Mouse (Mus musculus): Measurements from ENCODE around the gene Opcml. TPM values are rescaled to one million over a fixed set of nuclear protein-coding genes. Genes with fewer than 3 reads are reported as not detected.

The Opcml gene
- polyA plus RNA-seq, 1 experiment from 2014 or later = 4.9 TPM

DNA sequence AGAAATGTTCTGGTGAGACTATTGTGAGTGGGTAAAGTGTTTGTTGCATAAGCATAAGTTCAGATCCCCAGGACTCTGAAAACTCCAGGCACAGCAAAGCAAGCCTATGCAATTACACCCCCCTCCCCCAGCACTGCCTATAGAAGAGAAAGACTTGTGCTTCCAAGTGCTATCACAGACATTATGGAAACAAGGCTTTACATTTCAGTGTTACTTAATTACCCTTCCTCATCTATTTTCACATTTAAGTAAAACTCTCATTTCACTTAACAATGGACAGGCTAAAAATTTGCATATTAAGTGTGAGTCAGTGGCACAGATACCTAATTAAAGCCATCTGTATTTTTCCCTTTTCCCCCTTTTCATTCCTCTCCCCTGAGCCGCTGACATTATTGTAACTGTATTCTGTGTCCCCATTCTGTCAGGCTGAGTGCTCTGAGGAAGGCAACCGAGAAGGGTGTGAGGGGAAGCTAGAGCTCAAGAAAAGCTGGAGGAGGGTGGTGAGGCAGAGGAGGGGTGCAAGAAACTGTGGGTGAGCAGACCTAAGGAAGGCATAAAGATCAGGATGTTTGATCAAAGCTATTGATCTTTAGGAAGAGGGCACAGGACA is 1055.5 kb downstream of the Opcml start:
- H3K4me3 ChIP-seq = no peak overlapping the region
- H3K36me3 ChIP-seq = no peaks in the 10 kb centered on the region
- no peak overlapping the region for H3K4me2 ChIP-seq (replicated peaks)
- H3K9ac ChIP-seq = no peak overlapping the region
- no peaks in the 10 kb centered on the region for H3K27me3 ChIP-seq
- H3K9me3 ChIP-seq = no peaks in the 10 kb centered on the region
- H3K27ac ChIP-seq = no peak overlapping the region
- ATAC-seq (ENCODE audit: low FRiP score, low read depth) = no peak
- 36% methylated on average over 2 of the region's 2 CpGs for WGBS
- H3K4me1 ChIP-seq = no peaks in the 10 kb centered on the region

DNA sequence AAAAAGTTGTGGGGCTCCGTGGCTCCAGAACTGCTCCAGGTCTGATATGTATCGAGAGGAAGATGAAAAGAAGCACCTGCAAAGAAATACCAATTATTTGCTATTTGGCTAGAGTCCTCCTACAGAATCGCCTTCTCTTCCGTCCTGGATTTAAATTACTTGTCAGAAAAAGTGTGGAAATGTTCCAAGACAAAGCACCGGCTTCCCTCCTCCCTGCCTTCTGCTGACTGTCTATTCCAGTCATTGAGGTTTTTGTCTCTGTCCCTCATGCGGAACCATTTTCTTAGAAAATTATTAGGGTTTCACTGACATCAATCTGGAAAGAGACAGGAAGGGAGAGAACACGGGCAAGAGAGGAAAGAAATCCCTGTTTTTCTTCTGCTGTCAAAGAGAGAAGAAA is 1065.3 kb downstream of the Opcml start:
- H3K9me3 ChIP-seq = no peaks in the 10 kb centered on the region
- H3K4me1 ChIP-seq = no peaks in the 10 kb centered on the region
- H3K27me3 ChIP-seq = peaks cover 16% of the 10 kb centered on the region
- no peak overlapping the region for H3K4me3 ChIP-seq
- H3K36me3 ChIP-seq = no peaks in the 10 kb centered on the region
- ATAC-seq (ENCODE audit: low FRiP score, low read depth) = no peak
- no peak overlapping the region for H3K27ac ChIP-seq
- no peak overlapping the region for H3K4me2 ChIP-seq (replicated peaks)
- no peak overlapping the region for H3K9ac ChIP-seq
- WGBS = 72% methylated on average over 7 of the region's 7 CpGs

DNA sequence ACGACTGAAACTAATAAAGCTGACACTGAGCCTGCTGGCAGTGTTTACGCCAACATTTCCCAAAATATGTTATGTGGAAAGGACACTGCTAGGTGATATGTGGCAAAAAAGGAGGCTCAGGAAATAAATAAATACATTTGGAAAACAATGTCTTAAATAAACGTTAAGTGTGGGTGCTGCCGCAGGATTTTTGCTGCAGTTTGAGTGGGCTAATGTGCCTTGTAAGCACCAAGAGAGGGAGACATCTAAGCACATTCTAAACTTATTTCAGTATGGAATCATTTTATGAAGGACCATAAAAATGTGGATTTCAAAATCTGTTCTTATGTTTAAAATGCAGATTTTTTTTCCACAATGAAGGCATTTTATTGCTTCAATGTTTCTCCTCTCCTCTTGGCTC is 1071.4 kb downstream of the Opcml start:
- H3K9me3 ChIP-seq = no peaks in the 10 kb centered on the region
- H3K4me1 ChIP-seq = peaks cover 4% of the 10 kb centered on the region; the same call in 1 of the 2 replicates
- 63% methylated on average over 4 of the region's 4 CpGs for WGBS
- ATAC-seq (ENCODE audit: low FRiP score, low read depth) = no peak
- peaks cover 14% of the 10 kb centered on the region for H3K27me3 ChIP-seq
- no peaks in the 10 kb centered on the region for H3K36me3 ChIP-seq
- H3K4me2 ChIP-seq (replicated peaks) = no peak overlapping the region
- no peak overlapping the region for H3K4me3 ChIP-seq
- H3K27ac ChIP-seq = no peak overlapping the region
- no peak overlapping the region for H3K9ac ChIP-seq

DNA sequence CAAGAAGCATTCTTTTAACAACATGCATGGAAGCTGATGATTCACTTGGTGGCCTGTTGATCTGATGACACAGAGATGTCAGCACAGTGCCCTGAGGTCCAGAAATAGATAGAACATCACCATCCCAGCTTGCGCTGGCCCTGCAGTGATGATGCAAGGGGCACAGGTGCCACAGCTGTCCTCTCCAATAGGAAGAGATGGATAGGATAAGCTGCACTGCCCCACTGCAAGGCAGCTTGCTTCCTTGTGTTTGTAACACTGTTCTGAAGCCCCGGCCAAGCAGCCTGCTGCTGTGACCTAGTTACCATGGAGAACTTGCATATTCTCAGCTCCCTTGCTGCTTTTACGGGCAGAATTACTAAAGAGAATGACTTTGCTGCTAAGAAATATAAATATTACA is 1076.7 kb downstream of the Opcml start:
- H3K27me3 ChIP-seq = no peaks in the 10 kb centered on the region
- no peak overlapping the region for H3K9ac ChIP-seq
- H3K9me3 ChIP-seq = no peaks in the 10 kb centered on the region
- H3K4me3 ChIP-seq = no peak overlapping the region
- H3K4me1 ChIP-seq = no peaks in the 10 kb centered on the region
- no peak for ATAC-seq (ENCODE audit: low FRiP score, low read depth)
- H3K36me3 ChIP-seq = no peaks in the 10 kb centered on the region
- no peak overlapping the region for H3K4me2 ChIP-seq (replicated peaks)
- no peak overlapping the region for H3K27ac ChIP-seq
- 80% methylated on average over 3 of the region's 3 CpGs for whole genome bisulfite sequencing

DNA sequence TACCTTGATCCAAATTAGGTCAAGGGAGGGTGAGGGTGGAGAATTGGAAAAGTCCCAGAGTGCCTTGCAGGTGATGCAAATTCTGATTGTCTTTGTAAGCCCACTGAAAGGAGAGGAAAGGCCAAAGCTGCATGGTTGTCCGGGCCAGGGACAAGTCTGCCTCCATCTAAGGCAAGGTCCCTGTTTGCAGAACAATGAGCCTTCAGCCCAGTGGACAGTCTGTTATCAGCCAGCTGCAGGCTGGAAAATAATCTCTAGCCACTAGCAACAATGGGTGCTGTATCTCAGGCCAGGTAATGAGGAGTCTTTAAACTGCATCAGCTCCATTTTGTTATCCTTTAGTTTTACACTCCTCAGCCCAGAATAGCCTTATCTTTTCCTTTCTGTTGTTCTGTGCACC is 1079.9 kb downstream of the Opcml start:
- Histone ChIP-seq H3K27ac (no peak overlapping the region), H3K27me3 (no peaks in the 10 kb centered on the region), H3K9me3 (no peaks in the 10 kb centered on the region), H3K36me3 (no peaks in the 10 kb centered on the region), H3K9ac (no peak overlapping the region), H3K4me1 (no peaks in the 10 kb centered on the region), H3K4me3 (no peak overlapping the region), H3K4me2 (replicated peaks) (no peak overlapping the region)
- WGBS = 84% methylated on average over 1 of the region's 1 CpGs
- no peak for ATAC-seq (ENCODE audit: low FRiP score, low read depth)

DNA sequence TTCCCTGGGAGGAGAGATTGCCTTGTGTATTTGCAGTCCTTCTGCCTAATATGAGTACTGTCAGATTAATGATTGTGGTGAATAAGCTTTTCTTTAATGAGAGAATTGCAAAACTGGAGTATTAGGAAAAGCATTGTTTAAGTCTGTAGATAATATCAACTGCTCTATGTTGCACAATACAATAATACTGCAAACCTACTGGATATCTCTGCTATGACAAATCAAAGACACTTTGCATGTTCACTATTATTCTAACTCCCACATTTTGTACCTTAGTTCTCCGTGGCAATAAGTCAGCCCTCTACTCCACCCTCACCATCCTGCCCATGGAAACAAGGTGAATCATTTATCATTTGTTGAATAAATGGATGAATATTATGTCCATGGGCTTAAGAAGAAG is 1092.0 kb downstream of the Opcml start:
- H3K4me2 ChIP-seq (replicated peaks) = no peak overlapping the region
- no peaks in the 10 kb centered on the region for H3K9me3 ChIP-seq
- WGBS = 74% methylated on average over 1 of the region's 1 CpGs
- no peak overlapping the region for H3K4me3 ChIP-seq
- H3K36me3 ChIP-seq = no peaks in the 10 kb centered on the region
- no peaks in the 10 kb centered on the region for H3K4me1 ChIP-seq
- no peaks in the 10 kb centered on the region for H3K27me3 ChIP-seq
- no peak overlapping the region for H3K9ac ChIP-seq
- no peak overlapping the region for H3K27ac ChIP-seq
- ATAC-seq (ENCODE audit: low FRiP score, low read depth) = no peak

DNA sequence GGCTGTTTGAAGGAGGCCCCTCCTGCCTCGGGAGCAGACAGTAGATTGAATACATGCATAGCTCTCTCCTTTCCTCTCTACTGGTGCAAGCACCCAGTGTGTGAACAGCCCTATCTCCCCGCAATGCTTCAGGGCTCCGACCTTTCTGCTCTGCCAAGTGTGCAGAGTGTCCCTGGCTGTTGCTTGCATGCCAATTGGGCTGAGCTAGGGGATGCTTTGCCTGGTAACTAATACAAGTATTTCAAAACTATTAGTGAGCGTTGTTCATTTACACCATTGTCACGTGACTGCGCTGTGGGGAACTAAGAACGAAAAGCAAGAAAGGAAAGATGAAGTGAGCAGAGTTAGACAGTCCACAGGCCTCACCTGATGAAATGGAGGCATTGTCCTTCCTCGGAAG is 1101.0 kb downstream of the Opcml start:
- Histone ChIP-seq H3K4me2 (replicated peaks) (no peak overlapping the region), H3K4me1 (no peaks in the 10 kb centered on the region), H3K9ac (no peak overlapping the region), H3K27me3 (0 out of 2 replicates have a peak, but pooled peaks cover 3% of the 10 kb centered on the region), H3K27ac (no peak overlapping the region), H3K36me3 (no peaks in the 10 kb centered on the region), H3K4me3 (no peak overlapping the region), H3K9me3 (no peaks in the 10 kb centered on the region)
- WGBS = 87% methylated on average over 8 of the region's 8 CpGs
- ATAC-seq (ENCODE audit: low FRiP score, low read depth) = no peak

DNA sequence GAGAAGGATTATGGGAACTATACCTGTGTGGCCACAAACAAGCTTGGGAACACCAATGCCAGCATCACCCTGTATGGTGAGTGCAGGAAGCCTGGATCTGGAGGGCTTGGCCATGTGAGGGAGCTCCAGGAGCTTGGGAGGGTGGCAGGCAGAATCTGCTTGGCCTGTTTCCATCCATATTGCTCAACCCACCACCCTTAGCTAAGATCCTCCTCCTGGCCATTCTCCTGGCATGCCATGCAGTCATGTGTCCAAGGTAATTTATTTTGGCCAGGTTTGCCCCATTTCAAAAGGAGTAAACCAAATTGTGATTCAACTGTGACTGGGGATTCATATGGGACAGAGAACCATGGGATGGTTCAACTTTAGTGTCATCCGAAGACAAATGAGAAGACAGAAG is 1112.7 kb downstream of the Opcml start:
- Histone ChIP-seq H3K4me3 (no peak overlapping the region), H3K27ac (no peak overlapping the region), H3K4me2 (replicated peaks) (no peak overlapping the region), H3K36me3 (no peaks in the 10 kb centered on the region), H3K27me3 (no peaks in the 10 kb centered on the region), H3K4me1 (no peaks in the 10 kb centered on the region), H3K9ac (no peak overlapping the region), H3K9me3 (no peaks in the 10 kb centered on the region)
- ATAC-seq (ENCODE audit: low FRiP score, low read depth) = no peak
- WGBS = 89% methylated on average over 1 of the region's 1 CpGs

DNA sequence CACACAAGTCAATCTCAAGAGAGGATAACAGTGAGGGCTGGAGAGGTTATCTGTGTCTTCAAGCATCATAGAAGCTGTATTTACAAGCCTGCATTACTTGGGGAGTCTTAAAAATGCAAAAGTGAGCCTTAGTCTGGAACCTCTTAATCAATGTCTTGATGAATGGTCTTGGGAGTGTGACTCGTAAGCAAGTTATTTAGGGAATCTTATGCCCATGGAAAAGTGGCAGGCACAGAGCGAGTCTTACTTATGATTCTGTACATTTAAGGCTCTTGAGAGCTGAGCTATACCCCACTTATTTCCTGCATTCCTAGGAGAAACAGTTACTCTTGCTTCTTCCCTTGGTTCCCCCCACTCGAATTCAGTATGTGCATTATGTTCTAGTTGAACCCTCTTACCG is 1119.2 kb downstream of the Opcml start:
- WGBS = 80% methylated on average over 4 of the region's 4 CpGs

DNA sequence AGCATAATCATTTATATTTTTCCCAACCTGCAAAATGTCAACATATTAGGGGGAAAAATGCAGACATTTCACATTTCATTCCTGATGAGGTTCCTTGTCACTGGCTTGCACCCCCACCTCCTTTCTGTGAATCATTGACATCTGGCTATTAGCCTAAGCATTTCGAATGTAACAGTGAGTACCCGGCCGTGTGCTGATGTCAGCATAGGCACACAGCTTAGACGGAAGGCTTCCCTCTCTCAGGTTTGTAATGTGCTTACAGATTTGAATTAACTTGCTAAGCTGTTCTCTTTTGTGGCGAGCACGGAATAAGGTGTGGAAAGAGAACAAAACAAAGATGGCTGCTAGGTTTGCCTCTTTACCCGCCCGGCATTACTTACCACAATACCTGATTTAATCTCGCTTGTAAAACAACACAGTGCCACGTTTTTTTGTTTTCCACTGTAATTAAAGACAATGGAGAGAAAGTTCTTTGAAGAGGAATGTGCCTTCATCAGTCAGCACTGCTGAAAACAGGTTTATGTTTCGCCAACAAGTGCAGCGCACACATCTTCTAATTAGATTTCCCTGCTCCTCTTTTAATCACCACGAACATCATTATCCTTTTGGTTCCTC is 1121.1 kb downstream of the Opcml start:
- no peaks in the 10 kb centered on the region for H3K4me1 ChIP-seq
- no peaks in the 10 kb centered on the region for H3K27me3 ChIP-seq
- H3K9me3 ChIP-seq = no peaks in the 10 kb centered on the region
- H3K27ac ChIP-seq = no peak overlapping the region
- no peaks in the 10 kb centered on the region for H3K36me3 ChIP-seq
- H3K4me2 ChIP-seq (replicated peaks) = no peak overlapping the region
- no peak overlapping the region for H3K4me3 ChIP-seq
- WGBS = 60% methylated on average over 13 of the region's 13 CpGs
- no peak for ATAC-seq (ENCODE audit: low FRiP score, low read depth)
- H3K9ac ChIP-seq = no peak overlapping the region

More for the DNA sequence above, 1119.2 kb downstream of the Opcml start:
- no peaks in the 10 kb centered on the region for H3K4me1 ChIP-seq
- no peak for ATAC-seq (ENCODE audit: low FRiP score, low read depth)
- no peaks in the 10 kb centered on the region for H3K36me3 ChIP-seq
- no peaks in the 10 kb centered on the region for H3K9me3 ChIP-seq
- no peak overlapping the region for H3K27ac ChIP-seq
- no peaks in the 10 kb centered on the region for H3K27me3 ChIP-seq
- H3K4me3 ChIP-seq = no peak overlapping the region
- no peak overlapping the region for H3K4me2 ChIP-seq (replicated peaks)
- H3K9ac ChIP-seq = no peak overlapping the region

DNA sequence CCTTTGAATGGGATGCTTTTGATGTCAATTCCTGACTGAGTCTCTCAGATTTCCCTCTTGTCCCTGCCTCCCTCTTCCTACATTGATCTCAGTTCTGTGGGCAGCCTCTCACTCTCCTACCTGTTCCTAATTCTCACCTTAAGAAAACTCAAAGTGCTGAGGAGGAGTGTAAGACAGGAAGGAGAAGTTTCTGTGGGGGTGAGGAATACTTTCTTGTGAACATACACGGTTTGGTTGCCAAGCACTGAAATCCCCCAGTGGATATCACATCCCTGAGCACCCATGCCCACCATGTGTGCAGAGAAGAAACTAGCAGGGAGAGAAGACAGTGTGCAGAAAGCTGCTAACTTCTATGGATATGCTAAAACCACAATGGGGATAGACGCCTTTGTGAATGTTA is 1141.5 kb downstream of the Opcml start:
- H3K4me2 ChIP-seq (replicated peaks) = no peak overlapping the region
- ATAC-seq (ENCODE audit: low FRiP score, low read depth) = no peak
- H3K9ac ChIP-seq = no peak overlapping the region
- no peaks in the 10 kb centered on the region for H3K9me3 ChIP-seq
- no peak overlapping the region for H3K4me3 ChIP-seq
- no peaks in the 10 kb centered on the region for H3K4me1 ChIP-seq
- H3K36me3 ChIP-seq = no peaks in the 10 kb centered on the region
- no peak overlapping the region for H3K27ac ChIP-seq
- 72% methylated on average over 2 of the region's 2 CpGs for WGBS
- no peaks in the 10 kb centered on the region for H3K27me3 ChIP-seq

DNA sequence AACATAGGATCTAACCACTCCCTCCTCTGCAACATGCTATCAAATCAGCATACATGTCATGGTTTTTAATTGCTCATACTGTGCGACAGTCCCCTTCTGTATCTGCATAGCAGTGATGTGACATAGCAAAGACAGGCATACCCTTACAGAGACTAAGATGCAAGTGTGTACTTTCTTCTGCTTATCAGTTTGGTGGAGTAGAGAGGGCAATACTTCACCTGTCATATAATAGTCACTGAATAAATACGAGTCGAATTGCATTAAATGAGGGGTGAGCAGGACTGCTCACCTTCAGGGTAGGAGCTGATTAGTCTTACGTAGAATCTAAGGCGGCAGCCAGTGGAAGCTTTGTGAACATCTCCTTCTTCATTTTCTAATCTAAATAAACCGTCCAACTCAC is 1146.6 kb downstream of the Opcml start:
- Histone ChIP-seq H3K36me3 (no peaks in the 10 kb centered on the region), H3K9ac (no peak overlapping the region), H3K9me3 (no peaks in the 10 kb centered on the region), H3K4me2 (replicated peaks) (no peak overlapping the region), H3K27ac (no peak overlapping the region), H3K4me1 (no peaks in the 10 kb centered on the region), H3K4me3 (no peak overlapping the region), H3K27me3 (no peaks in the 10 kb centered on the region)
- WGBS = 83% methylated on average over 6 of the region's 6 CpGs
- ATAC-seq (ENCODE audit: low FRiP score, low read depth) = no peak

DNA sequence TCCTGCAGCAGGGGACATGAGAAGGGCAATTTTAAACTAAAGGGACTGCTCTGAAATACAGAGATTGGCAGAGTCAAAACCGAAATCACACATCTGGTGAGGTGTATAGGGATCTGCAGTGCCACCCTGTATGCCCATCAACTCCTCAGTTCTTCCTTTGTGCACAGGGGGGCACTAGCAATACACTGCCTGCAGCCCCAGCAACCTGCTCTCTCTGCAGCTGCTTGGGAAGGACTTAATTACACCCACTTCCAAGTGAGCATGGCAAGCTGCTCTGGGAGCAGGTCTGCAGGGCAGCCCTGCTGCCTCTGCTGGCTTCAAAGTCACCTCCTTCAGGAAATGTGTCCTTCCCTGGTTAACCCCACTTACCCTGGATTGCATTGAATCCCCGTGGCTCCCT is 1147.4 kb downstream of the Opcml start:
- no peaks in the 10 kb centered on the region for H3K4me1 ChIP-seq
- no peak overlapping the region for H3K4me2 ChIP-seq (replicated peaks)
- 51% methylated on average over 2 of the region's 2 CpGs for WGBS
- no peak overlapping the region for H3K9ac ChIP-seq
- no peak overlapping the region for H3K4me3 ChIP-seq
- no peaks in the 10 kb centered on the region for H3K9me3 ChIP-seq
- ATAC-seq (ENCODE audit: low FRiP score, low read depth) = no peak
- no peaks in the 10 kb centered on the region for H3K27me3 ChIP-seq
- no peaks in the 10 kb centered on the region for H3K36me3 ChIP-seq
- H3K27ac ChIP-seq = no peak overlapping the region

Data from limb, embryonic 13.5 days (tissue).